Mouse (Mus musculus): ENCODE measurements around the gene Shmt1. TPM values are rescaled to one million over a fixed set of nuclear protein-coding genes. Genes with fewer than 3 reads are reported as not detected.
A peak's percentile ranks its signal among the peaks of the same experiment; 100 is the strongest.

Gene Shmt1
- total RNA-seq, 2 experiments from 2014 or later = 9.1 to 12.2 TPM

GRCm38 (mm10) chr11:60796342-60796741 lies 15.2 kb downstream of the Shmt1 start:
- DNase-seq = peak; percentile 25

GRCm38 (mm10) chr11:60790472-60790871 lies 21.0 kb downstream of the Shmt1 start:
- DNase-seq = no peak

GRCm38 (mm10) chr11:60787595-60787994 lies 23.9 kb downstream of the Shmt1 start:
- peak; percentile 72 for DNase-seq

GRCm38 (mm10) chr11:60784179-60784922 lies 27.2 kb downstream of the Shmt1 start:
- peak; percentile 43 for DNase-seq

GRCm38 (mm10) chr11:60779673-60780189 lies 31.8 kb downstream of the Shmt1 start:
- DNase-seq = peak; percentile 29

- DNase-seq = no peak
These were observed 33.6 kb downstream of the Shmt1 start for GRCm38 (mm10) chr11:60777801-60778370.

- peak; percentile 82 for DNase-seq
These were observed 34.4 kb downstream of the Shmt1 start, which contains the start of the genes Top3a and Smcr8 for GRCm38 (mm10) chr11:60776829-60777740. TSS of gene Top3a (minus strand) at chr11:60777365. TSS of gene Smcr8 (plus strand) at chr11:60777524.

- DNase-seq = no peak
These were observed 35.2 kb downstream of the Shmt1 start for GRCm38 (mm10) chr11:60776107-60776828.

GRCm38 (mm10) chr11:60775578-60775977 lies 35.9 kb downstream of the Shmt1 start:
- DNase-seq = no peak

- DNase-seq = no peak
These were observed 36.7 kb downstream of the Shmt1 start for GRCm38 (mm10) chr11:60774841-60775240.

GRCm38 (mm10) chr11:60774158-60774689 lies 37.3 kb downstream of the Shmt1 start:
- DNase-seq = no peak

- DNase-seq = no peak
These were observed 39.4 kb downstream of the Shmt1 start for GRCm38 (mm10) chr11:60772161-60772560.

- no peak for DNase-seq
These were observed 40.7 kb downstream of the Shmt1 start for GRCm38 (mm10) chr11:60770776-60771175.

- DNase-seq = no peak
These were observed 42.2 kb downstream of the Shmt1 start for GRCm38 (mm10) chr11:60769322-60769721.

- DNase-seq = no peak
These were observed 44.5 kb downstream of the Shmt1 start for GRCm38 (mm10) chr11:60766969-60767368.

GRCm38 (mm10) chr11:60761681-60762080 lies 49.8 kb downstream of the Shmt1 start:
- no peak for DNase-seq

- DNase-seq = no peak
These were observed 55.9 kb downstream of the Shmt1 start for GRCm38 (mm10) chr11:60755570-60755969.

GRCm38 (mm10) chr11:60740321-60740720 lies 71.2 kb downstream of the Shmt1 start:
- DNase-seq = no peak

Measured in gastrocnemius, postnatal 25 days (tissue).